Mouse (Mus musculus) layer of hippocampus, postnatal 14 days (tissue): Measurements from ENCODE around the gene Ttc19. TPM values are rescaled to one million over a fixed set of nuclear protein-coding genes. Genes with fewer than 3 reads are reported as not detected.
A peak's percentile ranks its signal among the peaks of the same experiment; 100 is the strongest.

Experiments used
- DNase-seq, 2 experiments: peaks; one replicate each; pipeline ENCODE4 v3.0.0; 2021 to 2022; ENCODE audit warnings: low spot score in 2 of 2, mixed read lengths in 1 of 2
- long read RNA-seq, 2 experiments: library from polyadenylated mRNA; stranded (forward); transcript quantifications; one replicate each; pipeline ENCODE4 v2.0.0; 2021
- total RNA-seq, 2 experiments: library from RNA; stranded (reverse); gene quantifications; 2 replicates each; pipeline ENCODE4 v1.2.3; 2021

The Ttc19 gene
- total RNA-seq, result 10 to 100 TPM; 81.3 to 92.1 TPM
- long read RNA-seq, experiment 1, transcript Ttc19-201 (10 exons, 3,410 nt), result major isoform, 75 of 92 reads
- long read RNA-seq, experiment 1, partial matches to known transcripts, result 1 of 92 reads
- long read RNA-seq, experiment 1, other reads (novel, unspliced or antisense), result 8 of 92 reads
- long read RNA-seq, experiment 2, transcript Ttc19-201 (10 exons, 3,410 nt), result major isoform, 65 of 88 reads
- long read RNA-seq, experiment 2, partial matches to known transcripts, result 2 of 88 reads
- long read RNA-seq, experiment 2, other reads (novel, unspliced or antisense), result 16 of 88 reads

DNA sequence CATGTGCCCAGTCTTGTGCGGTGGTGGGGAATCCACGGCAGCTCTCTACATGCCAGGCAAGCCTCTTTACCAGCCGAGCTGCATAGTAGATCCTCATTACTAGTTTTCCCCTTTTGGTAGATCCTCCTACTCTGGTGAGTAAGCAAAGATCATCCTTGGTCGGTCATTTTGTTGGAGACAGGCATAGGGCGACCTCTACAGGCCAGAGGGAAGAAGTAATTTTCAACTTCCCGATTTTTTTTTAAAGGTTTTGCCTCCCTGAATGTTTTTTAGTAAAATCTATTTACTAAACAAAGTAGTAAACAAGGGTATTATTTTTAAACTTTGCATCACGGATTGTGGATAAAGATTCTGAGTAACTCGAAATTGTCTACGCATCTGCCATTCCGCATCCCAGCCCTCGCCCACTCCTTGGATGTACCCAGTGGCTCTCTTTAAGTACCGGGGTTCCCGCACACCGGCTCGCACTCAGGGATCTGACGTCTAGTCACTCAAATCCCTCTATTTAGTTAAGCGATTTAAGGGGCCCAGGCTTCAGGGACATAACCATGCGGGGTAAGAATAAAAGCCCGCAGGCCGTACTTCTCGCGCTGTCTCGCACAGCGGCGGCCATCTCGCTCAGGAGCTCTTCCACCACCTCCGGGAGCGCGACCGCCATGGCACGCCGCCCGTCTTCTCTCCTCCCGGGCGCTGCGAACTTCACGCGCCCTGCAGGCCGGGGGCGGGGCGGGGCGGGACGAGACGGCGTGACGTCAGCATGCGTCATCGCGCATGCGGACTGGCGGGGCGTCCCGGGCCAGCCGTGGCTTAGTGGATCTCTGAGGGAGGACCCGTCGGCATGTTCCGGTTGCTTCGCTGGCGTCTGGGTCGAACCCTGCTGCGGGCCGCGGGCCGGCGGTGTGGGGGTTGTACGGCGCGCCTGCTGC, at the start of gene Ttc19, which contains the start of gene Zswim7:
TSS of gene Ttc19 (plus strand) at position 799 of the 926 bp plus-strand sequence.
TSS of gene Zswim7 (minus strand) at position 701 of the 926 bp plus-strand sequence.
- peak; percentile 93 to 94 for DNase-seq

DNA sequence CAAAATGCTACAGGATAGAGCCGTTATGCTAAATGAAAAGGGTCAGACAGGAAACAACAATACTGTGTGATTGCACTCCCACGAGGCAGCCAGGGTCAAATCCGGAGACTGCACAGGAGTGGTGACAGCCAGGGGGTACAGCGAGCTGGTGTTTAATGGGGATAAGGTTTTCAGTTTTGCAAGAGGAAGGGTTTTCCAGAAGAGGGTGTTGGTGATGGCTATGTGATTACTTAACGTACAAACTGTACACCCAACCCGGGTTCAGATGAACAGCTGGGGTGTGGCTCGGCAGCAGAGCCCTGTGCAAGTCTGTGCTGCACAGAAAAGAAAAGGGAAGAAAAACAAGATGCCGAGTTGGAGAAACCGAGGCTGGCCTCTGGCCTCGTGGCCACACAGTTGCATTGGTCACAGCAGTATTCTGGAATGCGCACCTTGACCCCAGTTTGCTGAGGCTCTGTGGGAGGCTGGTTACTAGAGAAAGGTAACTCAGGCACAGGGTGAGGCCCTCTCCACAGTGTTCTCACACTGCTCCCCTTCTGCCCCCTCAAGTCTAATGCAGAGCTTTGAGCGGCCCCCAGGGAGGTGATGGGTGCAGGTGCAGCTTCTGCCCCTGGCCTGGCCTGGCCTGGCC, 40.5 kb upstream of the Ttc19 start:
- no peak for DNase-seq

DNA sequence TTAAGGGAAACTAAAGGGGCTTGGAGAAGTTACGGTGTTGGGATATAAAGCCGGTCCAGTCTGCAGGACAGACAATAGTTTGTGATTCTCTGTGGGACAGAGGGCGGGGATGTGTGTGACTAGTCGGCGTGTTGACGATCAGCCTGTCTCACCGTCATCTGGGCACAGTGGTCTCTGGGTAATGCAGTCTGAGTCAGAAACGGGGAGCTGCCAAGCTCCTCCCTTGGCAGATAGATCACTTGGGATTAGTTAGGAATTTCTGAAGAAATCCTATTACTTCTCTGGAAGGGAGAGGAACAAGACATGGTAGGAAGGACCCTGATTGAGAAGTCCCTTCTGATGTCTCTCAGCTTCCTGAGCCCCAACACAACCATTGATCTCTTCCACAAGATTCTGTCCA, 37.4 kb upstream of the Ttc19 start:
- no peak for DNase-seq

DNA sequence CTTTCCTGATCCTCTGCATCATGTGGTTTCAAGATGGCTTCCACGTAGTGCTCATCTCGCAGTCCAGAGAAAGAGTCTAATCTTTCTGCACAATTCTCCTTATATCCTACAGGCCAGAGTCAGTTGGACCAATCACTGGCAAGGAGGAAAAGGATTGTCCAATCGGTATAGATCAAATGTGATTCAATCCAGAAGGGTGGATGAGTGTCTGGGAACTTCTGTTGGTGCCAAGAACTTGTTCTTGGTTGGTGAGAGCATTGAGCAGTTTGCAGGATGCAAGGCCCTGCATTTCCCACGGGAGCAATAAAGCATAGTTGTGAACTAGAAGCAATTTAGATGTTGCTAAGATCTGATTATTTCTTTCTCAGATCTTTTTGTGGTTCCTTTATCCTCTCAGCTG, 36.8 kb upstream of the Ttc19 start:
- DNase-seq, result no peak

DNA sequence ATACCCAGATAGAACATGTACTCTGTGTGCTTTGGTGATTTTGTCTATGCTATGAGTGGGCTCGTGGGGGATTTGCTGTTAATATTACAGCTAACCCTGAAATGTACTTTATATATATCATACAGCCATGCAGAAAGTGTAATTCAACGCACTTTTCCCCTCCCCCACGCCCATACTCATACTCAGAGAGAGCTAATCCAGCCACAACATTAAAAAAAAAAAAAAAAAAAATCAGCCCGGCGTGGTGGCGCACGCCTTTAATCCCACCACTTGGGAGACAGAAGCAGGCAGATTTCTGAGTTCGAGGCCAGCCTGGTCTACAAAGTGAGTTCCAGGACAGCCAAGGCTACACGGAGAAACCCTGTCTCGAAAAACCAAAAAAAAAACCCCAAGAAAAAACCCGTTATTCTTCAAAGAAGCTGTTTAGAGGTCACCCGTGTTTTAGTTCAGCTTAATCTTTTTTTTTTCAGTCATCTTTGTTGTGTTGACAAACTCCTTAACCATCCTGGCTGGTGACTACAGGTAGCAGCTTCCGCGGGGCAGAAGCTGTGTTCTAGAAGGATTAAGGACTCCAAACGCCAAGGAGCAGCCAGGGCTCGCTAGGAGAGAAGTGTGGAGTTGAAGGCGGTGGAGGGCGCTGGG, 33.4 kb upstream of the Ttc19 start:
- DNase-seq, result no peak

DNA sequence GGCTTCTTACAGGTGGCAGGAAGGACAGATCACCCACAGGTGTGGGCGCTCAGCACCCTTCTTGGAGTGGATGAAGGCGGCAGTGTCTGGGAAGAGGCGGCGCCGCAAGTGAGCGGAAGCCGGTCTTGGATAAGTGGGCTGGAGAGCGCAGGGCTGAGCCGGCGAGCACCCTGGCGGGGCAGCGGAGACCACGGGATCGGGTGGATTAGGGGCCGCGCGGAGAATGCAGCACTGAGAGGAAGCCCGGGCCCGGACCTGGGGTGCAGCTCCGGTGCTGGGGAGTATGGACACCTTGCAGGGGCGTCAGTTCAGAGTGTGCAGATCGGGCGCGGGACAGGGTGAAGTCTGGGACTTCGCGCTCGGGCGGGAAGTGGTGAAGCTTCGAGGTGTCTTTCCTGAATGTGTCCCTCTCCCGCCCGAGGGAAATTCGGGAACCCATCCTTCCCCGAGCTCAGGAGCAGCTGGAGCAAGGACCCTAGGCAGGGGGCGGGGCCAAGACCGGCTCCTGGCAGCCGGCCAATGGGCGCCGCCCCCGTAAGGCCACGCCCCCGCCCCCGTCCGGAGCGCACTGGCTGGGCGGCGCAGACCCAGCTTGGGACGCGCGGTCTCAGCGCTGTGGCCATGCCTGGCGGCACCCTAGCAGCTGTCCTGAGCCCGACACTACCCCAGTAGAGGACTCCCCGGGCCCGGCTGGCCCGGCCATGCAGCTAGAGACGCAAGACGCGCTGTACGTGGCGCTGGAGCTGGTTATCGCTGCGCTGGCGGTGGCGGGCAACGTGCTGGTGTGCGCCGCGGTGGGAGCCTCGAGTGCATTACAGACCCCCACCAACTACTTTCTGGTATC, 32.6 kb upstream of the Ttc19 start, which contains the start of gene Adora2b:
TSS of gene Adora2b (plus strand) at position 584 of the 844 bp plus-strand sequence.
- DNase-seq, result peak; percentile 37 to 51

GRCm38 (mm10) chr11:62249266-62250037, 31.8 kb upstream of the Ttc19 start:
- no peak for DNase-seq

GRCm38 (mm10) chr11:62251047-62251446, 30.2 kb upstream of the Ttc19 start:
- no peak for DNase-seq

- DNase-seq, result no peak
Measured at GRCm38 (mm10) chr11:62253380-62253779, 27.9 kb upstream of the Ttc19 start.

DNA sequence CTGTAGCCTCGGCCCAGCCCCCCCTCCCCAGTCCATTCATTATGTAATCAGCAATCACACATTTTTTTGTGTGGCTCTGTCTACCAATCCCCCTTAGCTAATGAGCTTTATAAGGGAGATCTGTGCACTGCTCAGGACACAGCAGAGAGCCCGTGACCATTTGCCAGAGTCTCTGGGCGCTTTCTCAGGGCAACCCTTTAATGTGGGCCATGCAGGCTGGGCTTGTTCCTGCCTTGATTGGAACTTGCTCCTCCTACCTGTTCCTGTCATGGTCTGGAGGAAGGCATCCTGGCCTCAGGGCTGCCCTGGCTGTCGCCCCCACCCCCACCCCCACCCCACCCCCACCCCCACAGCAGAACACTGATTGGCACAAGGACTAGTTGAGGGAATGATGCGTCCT, 22.1 kb upstream of the Ttc19 start:
- DNase-seq, result no peak

GRCm38 (mm10) chr11:62263599-62263998, 17.7 kb upstream of the Ttc19 start:
- DNase-seq, result peak in 1 of 2 experiments; percentile 47

DNA sequence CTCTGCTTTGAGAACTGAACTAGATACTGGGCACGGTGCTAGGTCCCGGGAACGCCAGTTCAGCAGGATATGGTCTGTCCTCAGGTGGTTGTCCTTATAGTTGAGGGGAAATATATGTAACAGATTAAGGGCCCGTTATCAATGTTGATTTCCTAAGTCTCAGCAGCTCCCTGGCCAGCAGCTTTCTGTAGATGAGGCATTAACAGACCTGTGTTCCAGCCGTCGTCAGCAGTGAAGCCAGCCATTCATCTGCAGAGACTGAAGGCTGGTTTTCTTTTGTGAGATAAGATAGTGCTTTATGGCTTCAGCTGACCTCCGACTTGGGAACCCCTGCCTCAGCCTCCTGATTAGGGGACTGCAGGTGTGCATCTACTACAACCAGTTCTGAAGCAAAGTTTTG, 17.3 kb upstream of the Ttc19 start:
- DNase-seq, result no peak

DNA sequence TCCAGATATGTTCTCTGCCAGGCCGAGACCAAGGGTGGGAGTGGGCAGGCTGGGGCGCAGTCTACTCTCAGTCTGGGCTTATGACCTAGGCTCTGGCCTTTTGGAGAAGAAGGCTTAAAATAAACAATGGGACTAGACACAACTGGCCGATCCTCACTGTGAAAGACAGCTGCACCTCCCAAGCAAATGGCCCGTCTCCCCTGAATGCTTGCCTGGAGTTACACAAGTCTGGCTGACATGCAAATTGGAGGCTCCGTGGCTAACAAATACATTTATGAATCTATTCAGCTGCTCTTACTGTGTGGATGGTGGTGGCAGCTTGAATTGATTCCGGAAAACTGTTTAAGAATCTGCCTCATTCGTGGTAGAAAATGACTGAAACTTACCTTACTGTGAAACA, 15.6 kb upstream of the Ttc19 start:
- no peak for DNase-seq

DNA sequence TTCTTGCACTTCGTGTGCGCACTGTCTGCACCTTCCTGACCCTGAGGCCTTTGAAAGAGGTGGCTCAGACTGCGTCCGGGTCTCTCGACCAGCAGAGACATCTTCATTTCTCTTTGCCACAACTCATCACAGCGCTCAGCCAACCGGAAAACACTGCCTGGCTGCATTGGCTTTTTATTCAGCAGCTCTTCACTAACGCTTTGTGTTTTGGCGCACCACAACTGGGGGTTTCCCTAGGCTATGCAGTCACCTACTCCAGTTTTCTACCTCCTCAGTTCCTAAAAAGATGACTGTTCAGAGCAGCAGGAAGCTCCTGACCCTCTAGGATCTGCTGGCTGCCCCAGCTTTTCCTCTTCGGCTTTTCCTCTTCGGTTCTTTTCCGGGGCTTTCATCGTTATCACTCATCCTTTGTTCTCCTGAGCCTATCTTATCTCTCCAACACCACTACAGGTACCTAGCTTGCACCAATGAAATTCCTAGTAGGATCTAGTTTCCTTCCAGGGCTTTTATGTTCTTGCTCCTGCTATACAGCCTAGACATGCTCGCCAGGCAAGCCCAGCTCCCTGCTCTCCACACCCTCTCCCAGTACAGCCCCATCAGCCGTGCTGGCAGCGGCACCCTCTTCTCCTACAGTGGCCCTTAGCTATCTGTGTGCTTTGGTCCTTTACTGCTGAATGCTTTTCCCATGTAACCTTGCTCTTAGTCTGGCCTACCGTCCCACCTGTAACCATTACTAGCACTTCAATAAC, 14.6 kb upstream of the Ttc19 start:
- no peak for DNase-seq

DNA sequence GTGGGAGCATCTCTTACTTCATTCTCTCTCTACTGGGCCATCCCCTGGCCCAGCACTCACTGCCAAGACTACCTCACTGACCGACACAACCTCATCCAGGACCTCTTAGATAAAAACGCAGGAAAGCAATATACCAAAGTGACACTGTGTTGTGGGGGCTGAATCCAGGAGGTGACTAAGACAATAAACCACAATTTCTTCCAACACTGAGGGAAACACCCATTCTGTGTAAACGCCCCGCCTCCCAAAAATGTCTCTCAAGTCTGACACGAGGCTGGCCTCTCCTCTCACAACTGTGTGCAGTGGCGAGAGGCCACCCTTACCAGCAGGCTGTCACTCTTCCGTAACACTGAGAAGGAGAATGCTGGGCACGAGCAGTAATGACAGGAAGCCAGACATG, 12.9 kb upstream of the Ttc19 start:
- DNase-seq, result no peak

GRCm38 (mm10) chr11:62269097-62269496, 12.2 kb upstream of the Ttc19 start:
- DNase-seq, result no peak

DNA sequence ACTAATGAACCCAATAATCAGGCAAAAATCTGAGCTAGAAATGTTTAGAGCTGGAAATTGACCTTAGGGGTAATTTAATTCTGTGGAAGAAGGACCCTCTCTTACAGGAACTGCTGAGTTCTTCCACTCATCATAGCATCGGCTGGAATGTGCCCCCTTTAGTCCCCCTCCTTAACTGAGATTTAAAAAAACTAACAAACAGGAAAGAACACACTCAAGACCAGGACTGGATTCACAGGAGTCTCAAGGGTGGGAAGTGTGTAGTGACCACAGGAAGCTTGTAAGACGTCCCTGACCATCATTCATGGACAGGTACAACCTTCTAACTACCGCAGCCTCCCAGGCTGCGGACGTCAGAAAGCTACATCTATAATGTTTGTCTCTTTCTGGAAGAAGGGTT, 10.4 kb upstream of the Ttc19 start:
- no peak for DNase-seq

DNA sequence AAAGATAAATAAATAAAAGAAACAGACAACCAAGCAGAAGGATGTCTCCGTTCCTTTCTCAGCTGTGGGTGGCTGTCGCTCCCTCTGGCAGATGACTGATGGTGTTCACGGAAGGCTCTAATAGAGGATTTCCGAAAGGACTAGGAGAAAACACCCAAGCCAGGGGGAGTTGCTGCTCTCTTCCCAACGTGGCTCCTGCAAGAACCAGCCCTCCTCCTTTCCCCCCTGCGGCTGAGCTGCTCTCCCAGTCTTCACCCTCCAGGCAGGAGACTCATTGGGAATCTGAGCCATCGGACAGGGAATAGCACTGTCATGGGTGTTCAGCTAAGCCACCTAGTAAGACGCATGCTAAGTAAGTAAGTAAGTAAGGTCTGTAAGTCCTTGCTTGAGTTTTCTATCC, 4.2 kb upstream of the Ttc19 start:
- no peak for DNase-seq

DNA sequence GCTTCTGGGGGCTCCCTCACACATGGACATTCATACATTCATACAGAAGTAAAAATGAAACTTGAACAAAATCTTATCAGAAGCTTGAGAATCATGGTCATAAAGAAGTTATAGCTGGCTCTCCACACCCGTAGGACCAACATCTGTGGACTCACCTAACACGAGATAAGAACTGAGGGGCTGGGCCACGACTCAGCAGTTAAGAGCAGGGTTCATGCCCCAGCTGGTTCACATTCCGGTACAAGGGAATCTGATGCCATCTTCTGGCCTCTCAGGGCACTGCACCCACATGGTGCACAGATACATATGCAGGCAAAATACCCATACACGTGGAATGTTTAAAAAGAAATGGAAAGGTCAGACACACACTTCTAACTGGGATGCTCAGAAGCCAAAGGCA, 3.2 kb upstream of the Ttc19 start:
- DNase-seq, result peak; percentile 64 to 71
